Mouse (Mus musculus) hindbrain, embryonic 16.5 days (tissue): ENCODE measurements at regions not wholly inside any gene's neighbourhood (a gene's known extent, or its start where the extent isn't known, plus 50 kb on each side); places are given as distances from the start of the nearest gene placed in this dataset.
"Not testable (repeated sequence)": the region's sequence is repeated elsewhere in the genome, so short reads cannot be mapped to it uniquely, and the experiment has no call there.

Experiments
- ATAC-seq: fragments of 200-750 bp; cut with Nextera tagmentation; 2 replicates; pipeline ENCODE4 v1.8.0; 2017; ENCODE audit warnings: moderate TSS enrichment, moderate library complexity
- H3K27ac ChIP-seq: fragments of 300-500 bp; sonication (generic); 2 replicates; pipeline ENCODE4 v1.5.1; 2014; ENCODE audit warnings: low read depth, mild to moderate bottlenecking, control low read depth, low read length, moderate library complexity
- H3K27me3 ChIP-seq: fragments of 300-500 bp; sonication (generic); replicated peaks from 2 replicates; pipeline ENCODE4 v1.6.1; 2014; ENCODE audit warnings: low read length; ENCODE audit not compliant: control insufficient read depth, insufficient read depth
- H3K36me3 ChIP-seq: fragments of 300-500 bp; sonication (generic); 2 replicates; pipeline ENCODE4 v1.6.1; 2014; ENCODE audit warnings: mild to moderate bottlenecking, low read length, moderate library complexity, mixed read lengths; ENCODE audit not compliant: control insufficient read depth, insufficient read depth
- H3K4me1 ChIP-seq: fragments of 300-500 bp; sonication (generic); 2 replicates; pipeline ENCODE4 v1.6.1; 2014; ENCODE audit warnings: low read depth, low read length; ENCODE audit not compliant: control insufficient read depth, insufficient read depth
- H3K4me2 ChIP-seq: fragments of 300-500 bp; sonication (generic); 2 replicates; pipeline ENCODE4 v1.6.1; 2014; ENCODE audit warnings: mild to moderate bottlenecking, low read length, control low read depth, moderate library complexity
- H3K4me3 ChIP-seq: fragments of 300-500 bp; sonication (generic); 2 replicates; pipeline ENCODE4 v1.5.1; 2014; ENCODE audit warnings: mild to moderate bottlenecking, low read length, control low read depth, moderate library complexity
- H3K9ac ChIP-seq: fragments of 300-500 bp; sonication (generic); 2 replicates; pipeline ENCODE4 v1.6.1; 2014; ENCODE audit warnings: low read depth, mild to moderate bottlenecking, control low read depth, low read length, moderate library complexity
- H3K9me3 ChIP-seq: fragments of 300-500 bp; sonication (generic); 2 replicates; pipeline ENCODE4 v1.6.1; 2014; ENCODE audit warnings: mild to moderate bottlenecking, low read length, moderate library complexity; ENCODE audit not compliant: control insufficient read depth
- WGBS: fragments of 180-500 bp; shearing (Covaris S2); extraction: QIAGEN DNeasy Blood & Tissue Kit; methylation state at CpG from one replicate; pipeline ENCODE4 v1.1.7; 2014; 5-methylcytosine and 5-hydroxymethylcytosine counted together

GRCm38 (mm10) chr12:18606126-18606525, 91.8 kb downstream of the 5730507C01Rik start:
- not testable (repeated sequence) for H3K9ac ChIP-seq, H3K9me3 ChIP-seq, H3K27me3 ChIP-seq, H3K4me3 ChIP-seq, H3K4me1 ChIP-seq, ATAC-seq, H3K27ac ChIP-seq, H3K36me3 ChIP-seq, H3K4me2 ChIP-seq

GRCm38 (mm10) chr12:18609835-18610234, 95.5 kb downstream of the 5730507C01Rik start:
- Histone ChIP-seq H3K9ac (peak overlapping the region; percentile 60), H3K9me3 (no peaks in the 10 kb centered on the region), H3K4me3 (peak overlapping the region; percentile 60), H3K27ac (no peak overlapping the region), H3K4me2 (peak overlapping the region; percentile 61), H3K4me1 (no peaks in the 10 kb centered on the region), H3K27me3 (no peaks in the 10 kb centered on the region), H3K36me3 (no peaks in the 10 kb centered on the region)
- 1% methylated on average over 29 of the region's 38 CpGs for WGBS
- peak; percentile 98 for ATAC-seq

- H3K4me3 ChIP-seq: peak overlapping the region; percentile 60
- not testable (repeated sequence) for H3K4me1 ChIP-seq, H3K27me3 ChIP-seq, H3K9me3 ChIP-seq, H3K36me3 ChIP-seq, H3K27ac ChIP-seq, ATAC-seq
- H3K4me2 ChIP-seq: peak overlapping the region; percentile 61
- peak overlapping the region; percentile 60 for H3K9ac ChIP-seq
- WGBS: 2% methylated on average over 18 of the region's 24 CpGs
Measured at GRCm38 (mm10) chr12:18610581-18610980, 96.3 kb downstream of the 5730507C01Rik start.
